Mouse (Mus musculus) heart, postnatal 25 days (tissue): Measurements from ENCODE around the gene Olfr482. TPM values are rescaled to one million over a fixed set of nuclear protein-coding genes. Genes with fewer than 3 reads are reported as not detected.

Experiments used
- DNase-seq: peaks from one replicate; pipeline ENCODE4 v3.0.0; 2022; ENCODE audit warnings: low spot score
- intact Hi-C: fragments of 180-260 bp; cut with DNase I; formaldehyde crosslinking; loops from one replicate; pipeline ENCODE4 v1.15.1; 2025
- total RNA-seq, 2 experiments: library from RNA; stranded (reverse); gene quantifications; 2 replicates each; pipeline ENCODE4 v1.2.3; 2021

The Olfr482 gene
- total RNA-seq: under 1 TPM; 0.59 to 0.94 TPM

DNA sequence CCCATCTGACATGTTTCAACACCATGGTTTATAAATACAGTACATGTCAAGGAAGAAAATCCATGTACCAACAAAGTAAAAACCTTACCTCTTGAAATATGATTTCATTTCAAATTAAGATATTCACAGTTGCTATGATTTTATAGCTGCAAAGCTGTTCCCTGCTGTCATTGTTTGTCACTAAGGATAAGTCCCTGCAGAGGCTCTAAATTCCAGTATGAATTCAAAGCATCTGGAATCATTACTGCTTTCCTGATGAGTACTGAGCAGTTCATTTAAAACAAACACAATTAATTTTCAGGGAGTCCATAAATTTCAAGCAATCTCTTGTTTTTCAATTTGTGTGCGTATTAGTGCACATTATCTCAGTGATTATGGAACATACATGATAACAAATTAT is at the start of gene Olfr482:
Gene Olfr482, minus strand, starts transcription at position 101 of the 400 bp plus-strand sequence.
- no peak for DNase-seq
- intact Hi-C loops: no loop called here

- DNase-seq: no peak
- intact Hi-C loops: no loop called here
Observed at GRCm38 (mm10) chr7:108127349-108127748, 30.0 kb upstream of the Olfr482 start, which contains the start of gene Olfr484. Gene Olfr484, minus strand, starts transcription at chr7:108127449.

DNA sequence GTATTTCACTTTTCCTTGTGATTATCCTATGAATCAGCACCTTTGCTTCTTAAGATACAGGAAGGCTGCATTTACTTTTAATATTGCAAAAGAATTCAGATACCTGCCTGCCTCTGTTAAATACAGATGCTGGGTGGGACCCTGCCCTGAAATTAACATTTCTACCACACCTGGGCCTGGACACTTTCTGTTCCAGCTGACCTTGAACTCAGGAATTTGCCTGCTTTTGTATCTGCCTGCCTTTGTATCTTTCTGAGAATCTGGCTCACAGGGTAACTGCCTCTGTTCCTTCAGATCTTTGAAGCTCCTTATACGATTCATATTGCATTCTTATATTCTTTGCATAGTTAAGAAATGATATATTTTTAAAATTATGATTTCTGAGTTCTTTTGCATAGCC is 24.0 kb upstream of the Olfr482 start:
- DNase-seq: no peak

DNA sequence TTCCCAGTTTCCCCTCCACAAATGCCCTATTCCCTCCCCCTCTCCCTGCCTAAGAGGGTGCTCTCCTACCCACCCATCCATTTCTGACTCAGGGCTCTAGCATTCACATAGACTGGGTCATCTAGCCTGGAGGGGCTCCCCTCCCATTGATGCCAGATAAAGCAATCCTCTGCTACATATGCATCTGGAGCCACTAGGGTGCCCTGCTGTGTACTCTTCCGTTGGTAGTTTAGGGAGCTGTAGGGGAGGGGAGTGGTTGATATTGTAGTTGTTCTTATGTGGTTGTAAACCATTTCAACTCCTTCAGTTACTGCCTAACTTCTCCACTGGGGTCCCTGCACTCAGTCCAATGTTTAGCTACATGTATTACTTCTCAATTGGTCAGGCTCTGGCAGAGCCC is 23.3 kb upstream of the Olfr482 start:
- intact Hi-C loops: no loop called here
- DNase-seq: no peak

More for the DNA sequence above, 24.0 kb upstream of the Olfr482 start:
- intact Hi-C loops: no loop called here

- DNase-seq: no peak
- intact Hi-C loops: no loop called here
Observed at GRCm38 (mm10) chr7:108100549-108100948, 3.2 kb upstream of the Olfr482 start, which contains the start of gene Olfr483. Gene Olfr483, plus strand, starts transcription at chr7:108100849.

DNA sequence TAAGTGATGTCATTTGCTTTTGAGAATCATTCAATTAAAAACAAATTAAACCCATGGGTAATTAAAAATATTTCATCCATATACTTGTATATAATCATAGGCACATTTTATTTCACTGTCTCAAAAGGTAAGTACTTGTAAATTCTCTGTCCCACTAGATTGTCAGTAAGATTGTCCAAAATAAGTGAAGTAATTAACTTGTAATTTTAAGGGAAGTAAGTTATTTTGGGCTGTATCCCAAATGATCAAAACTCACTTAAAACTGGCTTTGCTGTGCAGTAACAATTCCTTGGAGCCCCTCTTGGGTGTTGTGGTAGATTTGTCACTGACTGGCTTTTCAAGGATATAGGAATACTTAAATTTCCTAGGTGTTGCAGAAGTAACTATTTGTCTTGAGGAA is 17.8 kb downstream of the Olfr482 start, which contains the start of gene Olfr481:
Gene Olfr481, plus strand, starts transcription at position 301 of the 400 bp plus-strand sequence.
- intact Hi-C loops: no loop called here
- no peak for DNase-seq

DNA sequence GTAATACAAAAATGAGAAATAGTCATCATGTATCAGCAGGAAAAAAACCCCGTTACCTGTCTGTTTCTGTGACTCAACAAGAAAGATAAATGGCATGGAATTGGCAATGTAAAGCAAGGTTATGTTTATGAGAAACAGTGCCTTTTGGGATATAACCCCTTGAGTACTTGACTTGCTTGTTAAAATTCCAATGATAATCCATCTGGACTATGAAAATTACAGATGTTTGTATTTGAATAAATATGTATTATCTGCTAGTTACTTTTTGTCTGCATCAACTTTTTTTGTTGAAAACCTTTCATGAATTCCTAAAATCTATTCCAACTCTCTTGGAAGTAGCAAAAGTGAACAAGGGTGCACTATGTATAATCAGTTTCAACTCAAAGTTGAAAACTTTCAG is 30.1 kb downstream of the Olfr482 start, which contains the start of gene Olfr480:
Gene Olfr480, minus strand, starts transcription at position 101 of the 400 bp plus-strand sequence.
- intact Hi-C loops: no loop called here
- DNase-seq: no peak

GRCm38 (mm10) chr7:108050393-108050792 is 47.0 kb downstream of the Olfr482 start, which contains the start of gene Olfr479:
Gene Olfr479, plus strand, starts transcription at chr7:108050693.
- intact Hi-C loops: no loop called here
- no peak for DNase-seq

Other genes starting within 250 kb of the Olfr482 start
- gene Olfr472, start 199.7 kb downstream of the Olfr482 start, total RNA-seq: not detected
- not detected for gene Olfr473, start 167.1 kb downstream of the Olfr482 start, total RNA-seq
- not detected for gene Olfr474, start 142.9 kb downstream of the Olfr482 start, total RNA-seq
- not detected for gene Olfr476, start 132.8 kb downstream of the Olfr482 start, total RNA-seq
- gene Olfr477, start 110.9 kb downstream of the Olfr482 start, total RNA-seq: not detected
- not detected for gene Olfr478, start 63.6 kb downstream of the Olfr482 start, total RNA-seq
- not detected for gene Olfr479, start 46.9 kb downstream of the Olfr482 start, total RNA-seq
- not detected for gene Olfr480, start 30.2 kb downstream of the Olfr482 start, total RNA-seq
- gene Olfr481, start 17.7 kb downstream of the Olfr482 start, total RNA-seq: not detected
- not detected for gene Olfr483, start 3.3 kb upstream of the Olfr482 start, total RNA-seq
- not detected for gene Olfr484, start 29.9 kb upstream of the Olfr482 start, total RNA-seq
- not detected for gene Olfr485, start 62.3 kb upstream of the Olfr482 start, total RNA-seq
- gene Olfr486, start 75.2 kb upstream of the Olfr482 start, total RNA-seq: not detected
- gene Olfr487, start 117.0 kb upstream of the Olfr482 start, total RNA-seq: not detected
- gene Olfr488, start 160.8 kb upstream of the Olfr482 start, total RNA-seq: not detected
- not detected for gene Olfr490, start 191.3 kb upstream of the Olfr482 start, total RNA-seq
- gene Olfr491, start 215.9 kb upstream of the Olfr482 start, total RNA-seq: not detected
- gene Olfr492, start 226.1 kb upstream of the Olfr482 start, total RNA-seq: not detected
- not detected for gene Olfr493, start 249.4 kb upstream of the Olfr482 start, total RNA-seq